Mouse (Mus musculus) liver, embryonic 14.5 days (tissue): ENCODE measurements around the gene Idi2. TPM values are rescaled to one million over a fixed set of nuclear protein-coding genes. Genes with fewer than 3 reads are reported as not detected.
"Not testable (repeated sequence)": the region's sequence is repeated elsewhere in the genome, so short reads cannot be mapped to it uniquely, and the experiment has no call there.

Source experiments
- ATAC-seq: fragments of 200-750 bp; cut with Nextera tagmentation; 2 replicates; pipeline ENCODE4 v1.8.0; 2017; ENCODE audit warnings: moderate number of reproducible peaks, mild to moderate bottlenecking, moderate library complexity; ENCODE audit not compliant: insufficient read depth
- DNase-seq, 3 experiments: peaks; one replicate each; pipeline ENCODE4 v3.0.0-alpha.2; 2012 to 2013; ENCODE audit warnings: low read depth in 3 of 3, low spot score in 3 of 3
- H3K27ac ChIP-seq: fragments of 300-500 bp; sonication (generic); 2 replicates; pipeline ENCODE4 v1.5.1; 2014; ENCODE audit warnings: moderate library complexity, mild to moderate bottlenecking, control low read depth, inconsistent platforms
- H3K27me3 ChIP-seq: fragments of 300-500 bp; sonication (generic); 2 replicates; pipeline ENCODE4 v1.6.1; 2014; ENCODE audit warnings: mild to moderate bottlenecking, low read length, moderate library complexity; ENCODE audit not compliant: control insufficient read depth, insufficient read depth
- H3K36me3 ChIP-seq: fragments of 300-500 bp; sonication (generic); replicated peaks from 2 replicates; pipeline ENCODE4 v1.6.1; 2014; ENCODE audit warnings: low read depth; ENCODE audit not compliant: control insufficient read depth, insufficient read depth
- H3K4me1 ChIP-seq, 2 experiments: fragments of 200-500 bp in 1 of 2; fragments of 300-500 bp in 1 of 2; sonication (generic) in 1 of 2; replicated peaks; 2 replicates each; pipeline ENCODE4 v1.6.1; 2012 to 2014; ENCODE audit warnings: antibody characterized with exemption in 1 of 2, inconsistent platforms in 1 of 2, low read length in 1 of 2; ENCODE audit not compliant: control insufficient read depth in 2 of 2, insufficient read depth in 2 of 2
- H3K4me2 ChIP-seq: fragments of 300-500 bp; sonication (generic); 2 replicates; pipeline ENCODE4 v1.6.1; 2014; ENCODE audit warnings: low read depth, mild to moderate bottlenecking, control low read depth, moderate library complexity
- H3K4me3 ChIP-seq, 2 experiments: fragments of 200-500 bp in 1 of 2; fragments of 300-500 bp in 1 of 2; sonication (generic) in 1 of 2; 2 replicates each; pipeline ENCODE4 v1.5.1; 2012 to 2014; ENCODE audit warnings: low read depth in 2 of 2, low read length in 2 of 2, mild to moderate bottlenecking in 2 of 2, control low read depth in 1 of 2, inconsistent platforms in 1 of 2, moderate library complexity in 1 of 2; ENCODE audit not compliant: insufficient read depth in 1 of 2
- H3K9ac ChIP-seq: fragments of 300-500 bp; sonication (generic); replicated peaks from 2 replicates; pipeline ENCODE4 v1.6.1; 2014; ENCODE audit warnings: mild to moderate bottlenecking, control low read depth, moderate library complexity
- H3K9me3 ChIP-seq: fragments of 300-500 bp; sonication (generic); 2 replicates; pipeline ENCODE4 v1.6.1; 2016; ENCODE audit warnings: low read length, mixed read lengths; ENCODE audit not compliant: control insufficient read depth
- CTCF ChIP-seq: IDR thresholded peaks from 2 replicates; pipeline ENCODE4 v1.5.1; 2016; ENCODE audit warnings: antibody characterized with exemption, low read depth, control low read depth
- EP300 ChIP-seq: IDR thresholded peaks from 2 replicates; pipeline ENCODE4 v1.6.1; 2016; ENCODE audit warnings: antibody characterized with exemption, low read depth
- WGBS: fragments of 180-500 bp; shearing (Covaris S2); extraction: QIAGEN DNeasy Blood & Tissue Kit; methylation state at CpG from one replicate; pipeline ENCODE4 v1.1.7; 2014; ENCODE audit not compliant: insufficient replicate concordance; 5-methylcytosine and 5-hydroxymethylcytosine counted together
- microRNA-seq: library from miRNA; unstranded; fragments of <30 nt; microRNA quantifications from one replicate; pipeline ENCODE4, GENCODE M21; 2016
- polyA plus RNA-seq, 2 experiments: library from polyadenylated mRNA; depleted of rRNA in 1 of 2; stranded (reverse) in 1 of 2; unstranded in 1 of 2; fragments of >200 nt; fragmentation: Nextera tagmentation in 1 of 2; extraction: Ambion mirVana in 1 of 2; gene quantifications; 2 replicates each; pipeline versions ENCODE4 v1.2.1 to v1.2.3; 2012 to 2014

Idi2 gene
- polyA plus RNA-seq, 2 experiments: not detected

GRCm38 (mm10) chr13:8995159-8995989 lies 42.7 kb downstream of the Idi2 start:
- Histone ChIP-seq H3K4me3 (peak overlapping the region; percentile 82 to 95), H3K9me3 (no peaks in the 10 kb centered on the region), H3K27me3 (no peaks in the 10 kb centered on the region), H3K9ac (peak overlapping the region; percentile 80), H3K36me3 (peaks cover 9% of the 10 kb centered on the region), H3K4me1 (peaks cover 22 to 25% of the 10 kb centered on the region in 2 experiments), H3K4me2 (peak overlapping the region; percentile 70), H3K27ac (peak overlapping the region; percentile 24; the same call in 1 of the 2 replicates)
- TF ChIP-seq EP300: no peak
- no peak for TF ChIP-seq CTCF
- peak; percentile 27; the same call in 1 of the 2 replicates for ATAC-seq
- DNase-seq: peak in 1 of 3 experiments; percentile 31
- under 1% methylated on average over 33 of the region's 33 CpGs for WGBS

GRCm38 (mm10) chr13:8995990-8996786 lies 43.5 kb downstream of the Idi2 start, which contains the start of gene Gtpbp4:
Gtpbp4 (minus strand) TSS chr13:8996083.
- H3K27ac ChIP-seq: peak within 1 kb of the TSS; percentile 95
- no peaks in the 10 kb centered on the region for H3K9me3 ChIP-seq
- peak; percentile 94 for ATAC-seq
- H3K4me1 ChIP-seq: peaks cover 22 to 25% of the 10 kb centered on the region in 2 experiments
- 2% methylated on average over 51 of the region's 51 CpGs for WGBS
- H3K27me3 ChIP-seq: no peaks in the 10 kb centered on the region
- H3K4me3 ChIP-seq: peak within 1 kb of the TSS; percentile 82 to 95
- peak within 1 kb of the TSS; percentile 70 for H3K4me2 ChIP-seq
- peak; percentile 97 for DNase-seq
- H3K36me3 ChIP-seq: peaks cover 3% of the 10 kb centered on the region; the same call in 1 of the 2 replicates
- peak within 1 kb of the TSS; percentile 99 for H3K9ac ChIP-seq
- TF ChIP-seq CTCF: peak; percentile 92
- peak; percentile 23 for TF ChIP-seq EP300

- H3K36me3 ChIP-seq, H3K9ac ChIP-seq, ATAC-seq, H3K27ac ChIP-seq, H3K4me3 ChIP-seq, H3K9me3 ChIP-seq, H3K27me3 ChIP-seq, DNase-seq: not testable (repeated sequence)
- Histone ChIP-seq H3K4me2 (peak overlapping the region; percentile 70), H3K4me1 (peaks cover 22 to 25% of the 10 kb centered on the region in 2 experiments)
- 77% methylated on average over 5 of the region's 5 CpGs for WGBS
Measured at GRCm38 (mm10) chr13:8997221-8997620, 44.6 kb downstream of the Idi2 start.

GRCm38 (mm10) chr13:8999464-8999863 lies 46.8 kb downstream of the Idi2 start:
- TF ChIP-seq CTCF (no peak), EP300 (no peak)
- no peak overlapping the region for H3K4me3 ChIP-seq
- 10% methylated on average over 8 of the region's 8 CpGs for WGBS
- no peak overlapping the region; the same call in 1 of the 2 replicates for H3K27ac ChIP-seq
- H3K4me1 ChIP-seq: peaks cover 20 to 21% of the 10 kb centered on the region in 2 experiments
- H3K4me2 ChIP-seq: peak overlapping the region; percentile 39
- no peaks in the 10 kb centered on the region for H3K9me3 ChIP-seq
- ATAC-seq: peak; percentile 57
- H3K27me3 ChIP-seq: no peaks in the 10 kb centered on the region
- no peaks in the 10 kb centered on the region for H3K36me3 ChIP-seq
- no peak for DNase-seq
- no peak overlapping the region; the same call in 1 of the 2 replicates for H3K9ac ChIP-seq

GRCm38 (mm10) chr13:9003306-9003705 lies 50.6 kb downstream of the Idi2 start:
- TF ChIP-seq CTCF (no peak), EP300 (no peak)
- no peak overlapping the region for H3K4me3 ChIP-seq
- no peak overlapping the region for H3K27ac ChIP-seq
- ATAC-seq (no peak), DNase-seq (no peak)
- no peak overlapping the region for H3K4me2 ChIP-seq
- peaks cover 8% of the 10 kb centered on the region in 2 experiments for H3K4me1 ChIP-seq
- no peak overlapping the region for H3K9ac ChIP-seq
- no peaks in the 10 kb centered on the region for H3K27me3 ChIP-seq
- no peaks in the 10 kb centered on the region for H3K36me3 ChIP-seq
- WGBS: 62% methylated on average over 2 of the region's 2 CpGs
- H3K9me3 ChIP-seq: no peaks in the 10 kb centered on the region

Small RNA genes lying within 50 kb of the gene (microRNA-seq; reads per million reads assigned to microRNA genes)
- not detected for gene Gm22750

Other genes with a start within 250 kb of the Idi2 start
- 3.4 and 4.1 TPM in 2 replicates for gene Wdr37, start 81.0 kb upstream of the Idi2 start, polyA plus RNA-seq (2012; rRNA removed)
- 6.7 and 7.2 TPM in 2 replicates for gene Wdr37, start 81.0 kb upstream of the Idi2 start, polyA plus RNA-seq (2014; fragmentation: Nextera tagmentation; extraction: Ambion mirVana)
- gene Idi1, start 67.4 kb upstream of the Idi2 start, polyA plus RNA-seq (2012; rRNA removed): 37.2 and 49.3 TPM in 2 replicates
- 78.1 and 83.5 TPM in 2 replicates for gene Idi1, start 67.4 kb upstream of the Idi2 start, polyA plus RNA-seq (2014; fragmentation: Nextera tagmentation; extraction: Ambion mirVana)
- not detected in 2 replicates for gene Gm9745, start 4.6 kb upstream of the Idi2 start, polyA plus RNA-seq (2012; rRNA removed)
- gene Gm9745, start 4.6 kb upstream of the Idi2 start, polyA plus RNA-seq (2014; fragmentation: Nextera tagmentation; extraction: Ambion mirVana): not detected in 2 replicates
- 7.2 and 14.8 TPM in 2 replicates for gene Gtpbp4, start 43.2 kb downstream of the Idi2 start, polyA plus RNA-seq (2012; rRNA removed)
- gene Gtpbp4, start 43.2 kb downstream of the Idi2 start, polyA plus RNA-seq (2014; fragmentation: Nextera tagmentation; extraction: Ambion mirVana): 37.1 and 41.9 TPM in 2 replicates
- 11.1 and 16.5 TPM in 2 replicates for gene Larp4b, start 141.0 kb downstream of the Idi2 start, polyA plus RNA-seq (2012; rRNA removed)
- gene Larp4b, start 141.0 kb downstream of the Idi2 start, polyA plus RNA-seq (2014; fragmentation: Nextera tagmentation; extraction: Ambion mirVana): 27.7 and 29.5 TPM in 2 replicates